Mouse (Mus musculus): ENCODE data around the gene Clic3.

The Clic3 gene

GRCm38 (mm10) chr2:25450853-25451647, 5.6 kb upstream of the Clic3 start:
- no peak for DNase-seq

GRCm38 (mm10) chr2:25452951-25453350, 3.7 kb upstream of the Clic3 start:
- no peak for DNase-seq

GRCm38 (mm10) chr2:25457022-25457896, 621 bp downstream of the Clic3 start:
- no peak for DNase-seq

GRCm38 (mm10) chr2:25458911-25459310, 2.3 kb downstream of the Clic3 start:
- DNase-seq: no peak

GRCm38 (mm10) chr2:25460135-25460534, 3.5 kb downstream of the Clic3 start:
- no peak for DNase-seq

- peak; percentile 94 for DNase-seq
These were observed 4.1 kb downstream of the Clic3 start, which contains the start of gene Paxx for GRCm38 (mm10) chr2:25460551-25461309. Gene Paxx, minus strand, starts transcription at chr2:25461094.

- no peak for DNase-seq
These were observed 4.8 kb downstream of the Clic3 start for GRCm38 (mm10) chr2:25461407-25461806.

GRCm38 (mm10) chr2:25463630-25464029, 7.0 kb downstream of the Clic3 start:
- no peak for DNase-seq

- no peak for DNase-seq
These were observed 8.6 kb downstream of the Clic3 start for GRCm38 (mm10) chr2:25465256-25465655.

DNA sequence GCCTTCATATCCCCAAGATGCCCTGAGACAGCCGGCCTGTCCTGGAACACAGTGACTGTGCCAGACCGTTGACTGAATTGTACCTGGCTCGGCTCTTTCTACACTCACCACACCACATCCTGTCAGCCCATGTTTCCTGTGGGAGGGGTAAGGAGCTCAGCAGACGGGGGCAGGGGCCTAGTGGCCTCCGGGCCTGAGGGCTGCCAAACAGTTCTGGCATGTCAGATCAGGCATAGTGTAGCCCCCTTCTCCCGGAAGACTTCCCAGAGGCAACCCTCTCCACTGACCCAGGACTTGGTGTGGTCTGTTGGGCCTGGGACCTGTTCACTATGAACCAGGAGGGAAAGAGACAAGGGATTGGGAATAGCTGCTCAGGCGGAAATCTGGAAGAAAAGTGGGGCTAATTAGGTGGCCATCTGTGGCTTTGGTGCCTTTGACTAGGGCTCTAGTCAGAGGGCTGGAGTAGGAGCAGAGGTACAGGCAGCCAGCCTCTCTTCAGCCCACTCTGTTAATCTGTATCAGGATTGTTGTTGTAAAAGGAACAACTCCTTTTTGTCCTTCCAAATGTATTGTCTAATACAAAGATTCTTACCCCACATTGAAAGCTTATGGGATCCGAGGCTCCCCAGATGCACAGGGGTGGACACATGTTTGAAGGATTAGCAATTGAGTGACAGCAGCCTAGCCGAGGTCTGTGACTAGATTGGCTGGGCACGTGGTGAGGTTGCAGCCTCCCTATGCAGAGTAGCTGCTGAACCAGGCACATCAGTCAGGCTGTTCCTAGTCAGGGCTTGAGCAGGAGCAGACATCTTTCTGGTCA, 9.4 kb downstream of the Clic3 start:
- peak; percentile 14 for DNase-seq

DNA sequence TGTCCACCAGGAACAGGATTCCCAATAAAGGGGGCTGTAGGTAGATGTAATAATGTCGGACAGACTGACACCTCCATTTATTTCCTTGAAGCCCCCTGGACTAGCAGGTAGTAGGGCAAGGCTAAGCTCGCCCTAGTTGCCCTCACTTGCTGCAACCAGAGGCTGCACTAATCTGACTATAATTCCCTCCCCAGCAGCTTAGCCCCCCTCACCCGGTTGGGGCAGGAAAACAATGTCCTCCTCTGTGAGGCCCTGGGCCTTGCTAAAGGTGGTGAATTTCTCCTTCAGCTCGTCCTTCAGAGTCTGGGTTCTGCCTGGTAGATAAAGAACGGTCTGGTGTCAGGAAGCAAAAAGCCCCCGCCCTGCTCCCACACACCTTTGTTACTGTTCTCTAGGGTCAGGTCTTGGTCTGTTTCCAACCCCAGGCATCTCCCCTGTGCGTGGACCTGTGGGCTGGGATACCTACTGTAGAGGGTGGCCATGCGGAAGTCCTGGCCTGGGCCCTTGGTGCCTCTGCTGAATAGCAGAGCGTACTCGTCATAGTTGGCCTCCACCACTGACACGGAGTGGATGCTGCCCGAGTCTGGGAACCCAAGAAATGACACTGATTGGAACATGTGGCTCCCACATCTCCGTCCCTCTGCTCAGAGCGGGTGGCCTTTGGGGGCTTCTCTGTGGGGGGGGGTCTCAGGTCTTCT, 11.1 kb downstream of the Clic3 start:
- DNase-seq: no peak

DNA sequence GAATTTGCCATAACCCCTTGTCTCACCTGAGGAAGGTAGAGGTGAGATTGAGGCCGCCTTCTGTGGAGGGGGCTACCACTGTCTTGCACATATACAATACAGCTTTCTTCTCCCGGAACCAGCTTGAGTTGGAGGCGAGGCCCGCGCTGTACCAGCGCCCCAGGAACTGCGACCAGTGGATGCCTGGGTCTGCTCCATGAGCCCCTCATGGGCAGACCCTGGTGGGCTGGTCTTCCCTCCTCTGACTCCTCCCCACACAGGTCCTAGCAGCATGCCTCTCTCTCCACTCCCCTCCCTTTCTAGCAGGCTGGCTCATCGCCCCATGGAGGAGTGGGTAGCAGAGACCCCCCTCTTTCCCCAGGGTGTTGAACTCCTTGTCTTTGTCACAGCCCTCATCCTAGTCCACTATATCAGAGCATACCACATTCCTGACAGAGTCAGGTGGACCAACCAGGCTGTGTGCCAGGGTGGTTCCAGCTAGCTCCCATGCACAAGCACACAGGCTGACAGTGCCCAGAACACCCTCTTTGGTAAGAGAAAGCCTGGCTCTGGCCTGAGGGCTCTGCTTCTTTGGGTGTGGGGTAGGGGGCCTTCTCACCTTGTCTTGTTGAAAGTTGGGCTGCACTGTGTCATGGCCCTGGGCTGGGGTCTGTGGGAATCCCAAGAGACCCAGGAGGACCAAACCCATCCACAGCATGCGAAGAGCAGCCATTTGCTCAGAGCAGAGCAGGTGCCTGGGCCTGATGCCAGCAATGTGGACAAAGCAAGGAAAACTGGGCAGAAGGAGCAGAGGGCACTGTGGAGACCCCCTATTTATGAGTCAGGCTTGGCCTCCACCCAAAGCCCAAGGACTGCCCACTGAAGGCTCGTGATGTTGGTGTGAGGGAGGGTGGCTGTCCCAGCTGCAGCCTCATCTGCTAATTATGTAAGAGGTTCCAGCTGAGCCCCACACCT, 12.6 kb downstream of the Clic3 start:
- DNase-seq: no peak

GRCm38 (mm10) chr2:25469969-25470368, 13.3 kb downstream of the Clic3 start, which contains the start of gene Ptgds:
Gene Ptgds, minus strand, starts transcription at chr2:25470046.
- DNase-seq: no peak

DNA sequence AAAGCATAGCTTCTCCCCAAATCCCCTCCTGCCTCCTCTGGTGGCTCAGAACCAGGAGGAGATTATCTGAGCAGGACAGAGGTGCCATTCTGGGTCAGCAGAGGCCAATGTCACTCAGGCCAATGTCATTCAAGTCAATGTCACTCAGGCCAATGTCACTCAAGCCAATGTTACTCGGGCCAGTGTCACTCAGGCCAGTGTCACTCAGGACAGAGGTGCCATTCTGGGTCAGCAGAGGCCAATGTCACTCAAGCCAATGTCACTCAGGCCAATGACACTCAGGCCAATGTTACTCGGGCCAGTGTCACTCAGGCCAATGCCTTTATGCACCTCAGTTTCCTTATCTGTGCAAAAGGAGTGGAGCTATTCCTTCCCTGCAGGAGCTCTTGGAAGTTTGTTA, 15.9 kb downstream of the Clic3 start:
- DNase-seq: no peak

DNA sequence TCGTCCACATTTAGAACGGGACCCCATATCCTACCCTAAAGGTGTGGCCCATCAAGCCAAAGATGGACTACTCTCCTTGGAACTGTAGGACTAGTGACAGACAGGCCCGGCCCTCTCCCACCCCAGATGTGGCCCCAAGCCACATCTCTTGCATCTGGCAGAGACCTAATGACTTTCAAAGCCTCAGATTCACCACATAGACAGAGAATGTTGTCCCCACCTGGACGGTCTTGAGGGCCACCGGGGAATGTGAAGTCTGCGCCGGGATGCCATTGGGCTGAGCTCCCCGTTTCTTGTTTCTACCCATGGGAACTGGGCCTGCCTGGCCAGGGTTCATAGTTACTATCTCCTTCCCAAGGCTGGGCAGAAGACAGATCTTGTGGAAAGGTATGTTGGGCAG, 20.9 kb downstream of the Clic3 start:
- no peak for DNase-seq

DNA sequence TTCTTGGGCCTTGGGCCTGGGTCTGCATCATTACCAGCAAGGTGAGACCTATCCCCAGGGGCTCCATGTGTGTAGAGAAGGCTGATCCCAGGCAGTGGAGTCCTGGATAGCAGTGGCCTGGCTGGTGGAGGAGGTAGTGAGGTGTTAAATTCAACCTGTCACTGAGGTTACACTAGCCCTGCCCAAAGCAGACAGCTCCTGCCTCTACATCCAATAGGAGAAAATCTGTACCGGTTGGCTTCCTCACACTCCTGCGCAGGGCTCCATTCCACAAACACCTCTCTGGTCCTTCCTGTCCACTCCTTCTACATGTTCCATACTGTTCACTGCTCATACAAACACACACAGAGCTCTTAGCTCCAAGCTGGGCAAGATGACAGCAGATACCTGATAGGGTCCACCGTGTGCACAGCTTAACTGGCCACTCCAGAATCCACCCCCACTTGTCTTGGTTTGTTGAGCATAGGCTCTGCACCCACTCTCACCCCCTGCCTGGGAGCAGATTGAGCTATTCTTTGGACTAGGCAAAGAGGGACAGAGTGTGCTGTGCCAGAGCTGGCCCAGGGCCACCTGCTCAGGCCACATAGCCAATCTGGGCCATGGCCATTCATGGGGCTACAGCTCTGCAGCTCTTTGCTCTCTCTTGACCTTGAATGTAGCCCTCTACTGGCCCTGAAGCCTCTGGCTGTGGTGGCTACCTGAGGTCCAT, 21.5 kb downstream of the Clic3 start:
- DNase-seq: no peak

DNA sequence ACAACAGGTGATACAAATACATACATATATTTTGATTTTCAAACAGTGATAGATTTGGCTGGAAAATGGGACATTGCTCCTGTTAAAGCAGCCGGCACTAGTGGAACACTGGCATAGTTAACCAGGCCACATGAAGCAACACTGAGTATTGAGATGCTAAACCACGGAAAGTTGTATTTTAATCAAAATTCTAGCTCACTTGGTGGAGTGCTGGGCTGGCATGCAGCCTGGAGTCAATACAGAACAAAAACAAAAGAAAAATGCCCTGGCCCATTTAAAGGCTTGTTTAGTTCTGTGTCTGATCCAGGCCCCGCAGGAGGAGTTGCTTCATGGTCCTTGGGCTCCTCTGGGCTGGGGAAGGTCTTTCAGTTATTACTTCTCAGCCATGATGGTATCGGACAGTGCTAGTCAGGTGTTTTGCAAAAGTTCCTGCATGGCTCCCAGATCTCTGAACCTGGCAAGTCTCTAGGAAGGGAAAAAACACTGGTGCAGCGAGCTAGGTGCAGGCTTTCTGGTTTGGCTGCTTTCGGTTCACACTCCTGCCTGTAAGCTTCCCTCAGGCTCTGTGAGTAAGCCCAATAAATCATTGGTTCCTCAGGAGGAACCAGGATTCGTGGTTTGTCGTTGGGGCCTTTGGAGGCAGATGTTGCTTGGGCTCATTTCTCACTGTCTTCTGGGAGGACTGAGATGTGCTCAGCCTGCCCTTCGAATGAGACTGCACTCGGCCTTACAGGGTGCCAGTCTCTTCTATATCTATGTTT, 23.1 kb downstream of the Clic3 start:
- no peak for DNase-seq

DNA sequence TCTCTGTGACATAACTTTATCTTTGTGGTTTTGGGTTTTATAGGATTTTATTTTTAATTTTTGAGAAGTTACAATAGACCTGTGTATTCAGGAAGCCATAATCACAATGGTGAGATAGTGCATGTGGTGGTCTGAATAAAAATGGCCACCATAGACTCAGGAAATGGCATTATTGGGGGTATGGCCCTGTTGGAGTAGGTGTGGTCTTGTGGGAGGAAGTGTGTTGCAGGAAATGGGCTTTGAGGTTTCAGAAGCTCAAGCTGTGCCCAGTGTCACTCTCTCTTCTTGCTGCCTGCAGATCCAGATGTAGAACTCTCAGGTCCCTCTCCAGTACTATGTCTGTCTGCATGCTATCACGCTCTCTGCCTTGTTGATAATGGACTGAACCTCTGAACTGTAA, 23.9 kb downstream of the Clic3 start:
- no peak for DNase-seq

DNA sequence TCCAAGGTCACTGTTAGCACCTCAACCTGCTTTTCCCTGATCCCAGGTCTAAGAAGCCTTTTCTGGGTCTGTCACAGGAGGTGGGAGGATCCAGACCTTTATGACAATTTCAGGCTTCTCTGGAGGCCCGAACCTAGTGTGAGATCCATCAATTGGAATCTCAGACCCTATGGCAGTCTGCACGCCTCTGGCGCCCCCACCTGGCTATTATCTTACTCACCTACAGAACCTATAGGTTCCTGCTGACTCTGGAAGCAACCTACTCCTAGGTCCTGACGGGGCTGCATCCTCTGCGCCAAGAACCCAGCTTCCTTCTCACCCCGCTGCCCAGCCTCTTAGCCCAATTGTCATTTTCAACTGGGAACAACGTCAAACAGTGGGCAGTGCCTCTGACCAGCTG, 26.3 kb downstream of the Clic3 start:
- DNase-seq: peak; percentile 58

Measured in embryo, embryonic 11 days (tissue).